Mouse (Mus musculus) bone marrow, adult 2 months (tissue): Measurements from ENCODE around the gene Cab39.

Experiments
- CTCF ChIP-seq: fragments of 200-500 bp; IDR thresholded peaks from 2 replicates; pipeline ENCODE4 v1.5.1; 2011; ENCODE audit warnings: low read length, control low read depth; ENCODE audit not compliant: control insufficient read depth, insufficient read depth
- POLR2A ChIP-seq: fragments of 200-500 bp; IDR thresholded peaks from 2 replicates; pipeline ENCODE4 v1.6.1; 2011; ENCODE audit warnings: low read depth, mild to moderate bottlenecking, control low read depth, low read length, borderline replicate concordance; ENCODE audit not compliant: control insufficient read depth

- TF ChIP-seq CTCF, result no peak
- no peak for TF ChIP-seq POLR2A
These were observed 13.6 kb upstream of the Cab39 start for GRCm38 (mm10) chr1:85779428-85780180.
